Mouse (Mus musculus): ENCODE data around the gene Cep350.
A peak's percentile ranks its signal among the peaks of the same experiment; 100 is the strongest.

The Cep350 gene

GRCm38 (mm10) chr1:155973068-155973718 is at the start of gene Cep350:
Cep350 (minus strand) TSS chr1:155973255.
- peak; percentile 95 to 96 for DNase-seq (ENCODE audit: low spot score in 2 of 2)

- DNase-seq (ENCODE audit: low spot score in 2 of 2) = peak in 1 of 2 experiments; percentile 35
These were observed 47.3 kb upstream of the Cep350 start for GRCm38 (mm10) chr1:156020402-156020801.

GRCm38 (mm10) chr1:156019800-156020199 is 46.7 kb upstream of the Cep350 start:
- no peak for DNase-seq (ENCODE audit: low spot score in 2 of 2)

GRCm38 (mm10) chr1:156009003-156009402 is 35.9 kb upstream of the Cep350 start:
- DNase-seq (ENCODE audit: low spot score in 2 of 2) = no peak

GRCm38 (mm10) chr1:156005906-156006305 is 32.9 kb upstream of the Cep350 start:
- DNase-seq (ENCODE audit: low spot score in 2 of 2) = no peak

- no peak for DNase-seq (ENCODE audit: low spot score in 2 of 2)
These were observed 30.3 kb upstream of the Cep350 start for GRCm38 (mm10) chr1:156003201-156003935.

GRCm38 (mm10) chr1:156002366-156002765 is 29.3 kb upstream of the Cep350 start:
- DNase-seq (ENCODE audit: low spot score in 2 of 2) = no peak

GRCm38 (mm10) chr1:155995612-155996011 is 22.6 kb upstream of the Cep350 start:
- DNase-seq (ENCODE audit: low spot score in 2 of 2) = no peak

- DNase-seq (ENCODE audit: low spot score in 2 of 2) = no peak
These were observed 21.5 kb upstream of the Cep350 start for GRCm38 (mm10) chr1:155994524-155994923.

- DNase-seq (ENCODE audit: low spot score in 2 of 2) = no peak
These were observed 17.3 kb upstream of the Cep350 start for GRCm38 (mm10) chr1:155990391-155990790.

GRCm38 (mm10) chr1:155989387-155989786 is 16.3 kb upstream of the Cep350 start:
- no peak for DNase-seq (ENCODE audit: low spot score in 2 of 2)

- no peak for DNase-seq (ENCODE audit: low spot score in 2 of 2)
These were observed 14.6 kb upstream of the Cep350 start for GRCm38 (mm10) chr1:155987625-155988024.

- no peak for DNase-seq (ENCODE audit: low spot score in 2 of 2)
These were observed 1.9 kb upstream of the Cep350 start for GRCm38 (mm10) chr1:155974931-155975330.

- peak; percentile 22 to 70 for DNase-seq (ENCODE audit: low spot score in 2 of 2)
These were observed 794 bp upstream of the Cep350 start for GRCm38 (mm10) chr1:155973719-155974379.

- DNase-seq (ENCODE audit: low spot score in 2 of 2) = no peak
These were observed 648 bp downstream of the Cep350 start for GRCm38 (mm10) chr1:155972146-155973067.

GRCm38 (mm10) chr1:155949170-155949569 is 23.9 kb downstream of the Cep350 start:
- no peak for DNase-seq (ENCODE audit: low spot score in 2 of 2)

GRCm38 (mm10) chr1:155944361-155944760 is 28.7 kb downstream of the Cep350 start:
- no peak for DNase-seq (ENCODE audit: low spot score in 2 of 2)

- DNase-seq (ENCODE audit: low spot score in 2 of 2) = no peak
These were observed 35.6 kb downstream of the Cep350 start for GRCm38 (mm10) chr1:155937416-155937815.

- DNase-seq (ENCODE audit: low spot score in 2 of 2) = no peak
These were observed 38.4 kb downstream of the Cep350 start for GRCm38 (mm10) chr1:155934702-155935101.

GRCm38 (mm10) chr1:155903561-155903960 is 69.5 kb downstream of the Cep350 start:
- no peak for DNase-seq (ENCODE audit: low spot score in 2 of 2)

- DNase-seq (ENCODE audit: low spot score in 2 of 2) = no peak
These were observed 71.7 kb downstream of the Cep350 start for GRCm38 (mm10) chr1:155901348-155901747.

GRCm38 (mm10) chr1:155894382-155894781 is 78.7 kb downstream of the Cep350 start:
- DNase-seq (ENCODE audit: low spot score in 2 of 2) = no peak
